Mouse (Mus musculus): ENCODE data around the gene Trpm5. TPM values are rescaled to one million over a fixed set of nuclear protein-coding genes. Genes with fewer than 3 reads are reported as not detected.

The Trpm5 gene
- polyA plus RNA-seq, 1 experiment from 2014 or later: 0.42 TPM

GRCm38 (mm10) chr7:143059202-143059870, 35.1 kb downstream of the Trpm5 start:
- ATAC-seq (no peak), DNase-seq (no peak)
- H3K4me2 ChIP-seq (ENCODE audit: low read depth, low read length): no peak overlapping the region
- H3K4me3 ChIP-seq (ENCODE audit: low read depth, low read length): no peak overlapping the region
- peaks cover 32% of the 10 kb centered on the region for H3K36me3 ChIP-seq (replicated peaks; ENCODE audit: insufficient read depth, low read length)
- WGBS (ENCODE audit: insufficient replicate concordance): 47% methylated on average over 5 of the region's 5 CpGs
- H3K27ac ChIP-seq (ENCODE audit: low read depth): peak overlapping the region; percentile 79
- H3K4me1 ChIP-seq (ENCODE audit: insufficient read depth): peaks cover 56% of the 10 kb centered on the region
- no peak for TF ChIP-seq CTCF (IDR thresholded peaks at IDR 0.05; ENCODE audit: low read depth)
- no peak for TF ChIP-seq EP300 (IDR thresholded peaks at IDR 0.05; ENCODE audit: low read depth)
- H3K27me3 ChIP-seq (ENCODE audit: insufficient read depth, low read length): no peaks in the 10 kb centered on the region
- no peaks in the 10 kb centered on the region for H3K9me3 ChIP-seq (ENCODE audit: low read length)
- peak overlapping the region; percentile 23; the same call in 1 of the 2 replicates for H3K9ac ChIP-seq (replicated peaks)

- H3K27ac ChIP-seq (ENCODE audit: low read depth): peak overlapping the region; percentile 79
- H3K27me3 ChIP-seq (ENCODE audit: insufficient read depth, low read length): no peaks in the 10 kb centered on the region
- H3K36me3 ChIP-seq (replicated peaks; ENCODE audit: insufficient read depth, low read length): peaks cover 21% of the 10 kb centered on the region
- peaks cover 67% of the 10 kb centered on the region for H3K4me1 ChIP-seq (ENCODE audit: insufficient read depth)
- no peak overlapping the region for H3K4me3 ChIP-seq (ENCODE audit: low read depth, low read length)
- DNase-seq (no peak), ATAC-seq (0 out of 2 replicates have a peak, but pooled peaks have one; percentile 3)
- WGBS (ENCODE audit: insufficient replicate concordance): 26% methylated on average over 5 of the region's 5 CpGs
- H3K9me3 ChIP-seq (ENCODE audit: low read length): no peaks in the 10 kb centered on the region
- H3K4me2 ChIP-seq (ENCODE audit: low read depth, low read length): peak overlapping the region; percentile 52
- H3K9ac ChIP-seq (replicated peaks): peak overlapping the region; percentile 23
- no peak for TF ChIP-seq EP300 (IDR thresholded peaks at IDR 0.05; ENCODE audit: low read depth)
- no peak for TF ChIP-seq CTCF (IDR thresholded peaks at IDR 0.05; ENCODE audit: low read depth)
Observed at GRCm38 (mm10) chr7:143058221-143058697, 36.2 kb downstream of the Trpm5 start.

GRCm38 (mm10) chr7:143057667-143058220, 36.7 kb downstream of the Trpm5 start:
- H3K27me3 ChIP-seq (ENCODE audit: insufficient read depth, low read length): no peaks in the 10 kb centered on the region
- ATAC-seq (peak; percentile 16), DNase-seq (no peak)
- 11% methylated on average over 9 of the region's 9 CpGs for WGBS (ENCODE audit: insufficient replicate concordance)
- TF ChIP-seq EP300 (IDR thresholded peaks at IDR 0.05; ENCODE audit: low read depth) (peak; percentile 73), CTCF (IDR thresholded peaks at IDR 0.05; ENCODE audit: low read depth) (no peak)
- no peak overlapping the region; the same call in 1 of the 2 replicates for H3K9ac ChIP-seq (replicated peaks)
- H3K9me3 ChIP-seq (ENCODE audit: low read length): no peaks in the 10 kb centered on the region
- H3K36me3 ChIP-seq (replicated peaks; ENCODE audit: insufficient read depth, low read length): peaks cover 16% of the 10 kb centered on the region
- peak overlapping the region; percentile 52 for H3K4me2 ChIP-seq (ENCODE audit: low read depth, low read length)
- H3K4me1 ChIP-seq (ENCODE audit: insufficient read depth): peaks cover 67% of the 10 kb centered on the region
- H3K4me3 ChIP-seq (ENCODE audit: low read depth, low read length): no peak overlapping the region
- H3K27ac ChIP-seq (ENCODE audit: low read depth): peak overlapping the region; percentile 79

- ATAC-seq (no peak), DNase-seq (no peak)
- H3K9me3 ChIP-seq (ENCODE audit: low read length): no peaks in the 10 kb centered on the region
- peak overlapping the region; percentile 33; the same call in 1 of the 2 replicates for H3K4me2 ChIP-seq (ENCODE audit: low read depth, low read length)
- TF ChIP-seq CTCF (IDR thresholded peaks at IDR 0.05; ENCODE audit: low read depth) (no peak), EP300 (IDR thresholded peaks at IDR 0.05; ENCODE audit: low read depth) (no peak)
- H3K36me3 ChIP-seq (replicated peaks; ENCODE audit: insufficient read depth, low read length): peaks cover 10% of the 10 kb centered on the region; the same call in 1 of the 2 replicates
- no peak overlapping the region for H3K4me3 ChIP-seq (ENCODE audit: low read depth, low read length)
- 43% methylated on average over 5 of the region's 5 CpGs for WGBS (ENCODE audit: insufficient replicate concordance)
- H3K27me3 ChIP-seq (ENCODE audit: insufficient read depth, low read length): no peaks in the 10 kb centered on the region
- peak overlapping the region; percentile 79 for H3K27ac ChIP-seq (ENCODE audit: low read depth)
- no peak overlapping the region for H3K9ac ChIP-seq (replicated peaks)
- H3K4me1 ChIP-seq (ENCODE audit: insufficient read depth): peaks cover 72% of the 10 kb centered on the region
Observed at GRCm38 (mm10) chr7:143057023-143057422, 37.4 kb downstream of the Trpm5 start.

GRCm38 (mm10) chr7:143055499-143056186, 38.8 kb downstream of the Trpm5 start:
- Histone ChIP-seq H3K9ac (replicated peaks) (peak overlapping the region; percentile 92), H3K9me3 (ENCODE audit: low read length) (no peaks in the 10 kb centered on the region), H3K27me3 (ENCODE audit: insufficient read depth, low read length) (no peaks in the 10 kb centered on the region), H3K36me3 (replicated peaks; ENCODE audit: insufficient read depth, low read length) (peaks cover 1% of the 10 kb centered on the region; the same call in 1 of the 2 replicates), H3K4me2 (ENCODE audit: low read depth, low read length) (peak overlapping the region; percentile 91), H3K27ac (ENCODE audit: low read depth) (peak overlapping the region; percentile 51), H3K4me1 (ENCODE audit: insufficient read depth) (peaks cover 81% of the 10 kb centered on the region), H3K4me3 (ENCODE audit: low read depth, low read length) (peak overlapping the region; percentile 87)
- 37% methylated on average over 11 of the region's 11 CpGs for WGBS (ENCODE audit: insufficient replicate concordance)
- no peak for TF ChIP-seq EP300 (IDR thresholded peaks at IDR 0.05; ENCODE audit: low read depth)
- TF ChIP-seq CTCF (IDR thresholded peaks at IDR 0.05; ENCODE audit: low read depth): no peak
- ATAC-seq: no peak
- no peak for DNase-seq

GRCm38 (mm10) chr7:143055001-143055400, 39.4 kb downstream of the Trpm5 start:
- H3K27ac ChIP-seq (ENCODE audit: low read depth): peak overlapping the region; percentile 30; the same call in 1 of the 2 replicates
- H3K9me3 ChIP-seq (ENCODE audit: low read length): no peaks in the 10 kb centered on the region
- H3K36me3 ChIP-seq (replicated peaks; ENCODE audit: insufficient read depth, low read length): no peaks in the 10 kb centered on the region; the same call in 1 of the 2 replicates
- H3K4me3 ChIP-seq (ENCODE audit: low read depth, low read length): peak overlapping the region; percentile 87
- no peak for ATAC-seq
- TF ChIP-seq EP300 (IDR thresholded peaks at IDR 0.05; ENCODE audit: low read depth): no peak
- no peak for TF ChIP-seq CTCF (IDR thresholded peaks at IDR 0.05; ENCODE audit: low read depth)
- peak overlapping the region; percentile 92 for H3K9ac ChIP-seq (replicated peaks)
- peak overlapping the region; percentile 91 for H3K4me2 ChIP-seq (ENCODE audit: low read depth, low read length)
- no peak for DNase-seq
- H3K27me3 ChIP-seq (ENCODE audit: insufficient read depth, low read length): no peaks in the 10 kb centered on the region
- 46% methylated on average over 3 of the region's 3 CpGs for WGBS (ENCODE audit: insufficient replicate concordance)
- peaks cover 84% of the 10 kb centered on the region for H3K4me1 ChIP-seq (ENCODE audit: insufficient read depth)

All from liver, postnatal 0 days (tissue).